Mouse (Mus musculus) c-Kit-positive CD71-negative TER-119-negative erythroid progenitor cells, embryonic 14.5 days (primary cell): ENCODE results near the gene Olfr767.
"Not testable (repeated sequence)": the region's sequence is repeated elsewhere in the genome, so short reads cannot be mapped to it uniquely, and the experiment has no call there.

Experiments used
- DNase-seq: peaks from one replicate; pipeline ENCODE4 v3.0.0-alpha.2; 2013; ENCODE audit warnings: low read depth

The Olfr767 gene

DNA sequence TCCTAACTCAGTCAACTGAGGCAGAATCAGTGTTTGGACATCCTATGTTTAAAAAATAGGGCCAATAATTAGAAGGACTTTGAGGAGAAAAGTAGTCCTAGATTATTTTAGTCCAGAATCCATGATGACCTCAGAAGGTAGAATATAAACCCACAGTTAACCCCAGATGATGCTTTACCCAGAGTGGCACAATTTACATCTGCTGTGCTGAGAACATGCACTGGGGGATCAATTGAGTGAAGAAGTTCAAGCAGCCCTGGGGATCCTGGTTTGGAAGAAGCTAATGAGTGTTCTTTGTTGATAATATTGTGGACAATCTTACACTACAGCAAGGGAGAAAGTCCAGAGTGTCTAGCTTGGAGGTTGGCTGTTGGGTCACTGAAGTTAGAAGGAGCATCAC is at the start of gene Olfr767:
TSS of gene Olfr767 (minus strand) at position 101 of the 400 bp plus-strand sequence.
- DNase-seq: not testable (repeated sequence)

- no peak for DNase-seq
These were observed 35.1 kb upstream of the Olfr767 start, which contains the start of gene Olfr769 for GRCm38 (mm10) chr10:129117761-129118160. Olfr769 (minus strand) TSS chr10:129117861.

GRCm38 (mm10) chr10:129115146-129115545 is 32.4 kb upstream of the Olfr767 start:
- no peak for DNase-seq

GRCm38 (mm10) chr10:129101231-129101630 is 18.5 kb upstream of the Olfr767 start:
- DNase-seq: no peak

- DNase-seq: no peak
These were observed 16.6 kb upstream of the Olfr767 start, which contains the start of gene Olfr768 for GRCm38 (mm10) chr10:129099275-129099674. Olfr768 (minus strand) TSS chr10:129099375.

- DNase-seq: no peak
These were observed 13.8 kb downstream of the Olfr767 start, which contains the start of gene Olfr766-ps1 for GRCm38 (mm10) chr10:129068877-129069276. Olfr766-ps1 (minus strand) TSS chr10:129068977.

DNA sequence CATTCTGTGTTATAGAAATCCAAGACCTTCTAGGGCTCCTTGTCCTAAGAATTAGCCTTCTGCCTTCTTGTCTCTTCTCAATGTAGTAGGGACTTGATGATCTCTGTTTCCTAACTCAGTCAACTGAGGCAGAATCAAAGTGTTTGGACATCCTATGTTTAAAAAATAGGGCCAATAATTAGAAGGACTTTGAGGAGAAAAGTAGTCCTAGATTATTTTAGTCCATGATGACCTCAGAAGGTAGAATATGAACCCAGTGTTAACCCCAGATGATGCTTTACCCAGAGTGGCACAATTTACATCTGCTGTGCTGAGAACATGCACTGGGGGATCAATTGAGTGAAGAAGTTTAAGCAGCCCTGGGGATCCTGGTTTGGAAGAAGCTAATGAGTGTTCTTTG is 32.8 kb downstream of the Olfr767 start, which contains the start of gene Olfr765:
TSS of gene Olfr765 (minus strand) at position 101 of the 400 bp plus-strand sequence.
- DNase-seq: not testable (repeated sequence)

DNA sequence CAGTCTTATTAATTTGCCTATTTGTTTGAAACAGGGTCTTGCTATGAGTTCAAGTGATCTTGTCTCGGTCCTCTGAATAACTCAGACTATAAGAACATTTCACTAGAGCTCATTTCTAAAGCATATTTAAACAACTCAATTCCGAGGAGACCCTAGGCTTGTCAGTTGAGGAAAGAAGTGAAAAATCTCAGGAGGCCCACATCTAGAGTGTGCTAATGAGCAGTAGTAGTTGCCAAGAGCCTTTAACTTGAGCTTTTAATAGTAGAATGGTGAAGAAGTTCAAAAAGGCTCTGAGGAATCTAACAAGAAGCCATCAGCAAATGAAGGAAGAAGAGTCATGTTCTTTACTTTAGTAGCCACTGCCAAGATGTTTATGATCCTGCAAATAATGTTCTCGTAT is 42.9 kb downstream of the Olfr767 start, which contains the start of gene Olfr764-ps1:
TSS of gene Olfr764-ps1 (minus strand) at position 101 of the 400 bp plus-strand sequence.
- DNase-seq: no peak

- DNase-seq: no peak
These were observed 54.4 kb downstream of the Olfr767 start for GRCm38 (mm10) chr10:129028343-129028742.

DNA sequence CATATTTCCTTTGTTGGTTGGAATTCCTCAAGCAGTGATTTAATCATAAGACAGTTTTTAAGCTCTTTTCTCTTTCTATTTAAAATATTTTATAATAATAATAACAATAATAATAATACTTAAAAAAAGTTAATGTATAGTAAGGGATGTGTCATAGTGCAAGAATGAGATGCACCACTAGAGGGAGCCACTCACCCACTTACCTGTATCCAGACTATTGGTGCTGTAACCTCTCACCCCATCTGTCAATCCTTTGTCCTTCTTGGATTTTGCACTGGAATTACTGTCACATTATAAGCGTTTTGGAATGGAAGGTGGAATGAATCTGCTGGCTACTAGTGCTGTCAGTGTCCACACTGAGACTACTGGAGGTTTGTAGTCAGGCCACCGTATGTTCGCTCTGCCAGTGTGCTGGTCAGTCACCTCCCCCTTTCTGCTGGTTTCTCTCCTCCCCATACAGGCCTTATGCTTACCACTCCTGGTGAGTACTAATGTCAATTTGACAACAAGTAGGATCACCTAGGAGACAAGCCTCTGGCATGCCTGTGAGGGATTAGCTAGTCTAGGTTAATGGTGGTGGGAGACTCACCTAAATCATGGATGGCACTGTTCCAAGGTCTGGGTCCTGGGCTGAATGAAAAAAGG is 56.6 kb downstream of the Olfr767 start:
- DNase-seq: peak; percentile 37
